Mouse (Mus musculus) limb, embryonic 10.5 days (tissue): Measurements from ENCODE around the gene Myl6. TPM values are rescaled to one million over a fixed set of nuclear protein-coding genes. Genes with fewer than 3 reads are reported as not detected.

Experiments
- DNase-seq: peaks from one replicate; pipeline ENCODE4 v3.0.0-alpha.2; 2017; ENCODE audit warnings: low spot score
- H3K27ac ChIP-seq: fragments of 300-500 bp; sonication (generic); 2 replicates; pipeline ENCODE4 v1.5.1; 2016; ENCODE audit warnings: mild to moderate bottlenecking
- H3K27me3 ChIP-seq: fragments of 300-500 bp; sonication (generic); 2 replicates; pipeline ENCODE4 v1.6.1; 2016; ENCODE audit warnings: low read depth, mild to moderate bottlenecking; ENCODE audit not compliant: poor library complexity, severe bottlenecking
- H3K36me3 ChIP-seq: fragments of 300-500 bp; sonication (generic); 2 replicates; pipeline ENCODE4 v1.6.1; 2016; ENCODE audit warnings: mild to moderate bottlenecking, moderate library complexity
- H3K4me1 ChIP-seq: fragments of 300-500 bp; sonication (generic); 2 replicates; pipeline ENCODE4 v1.6.1; 2016
- H3K4me3 ChIP-seq: fragments of 300-500 bp; sonication (generic); 2 replicates; pipeline ENCODE4 v1.5.1; 2016; ENCODE audit warnings: mild to moderate bottlenecking, moderate library complexity
- H3K9me3 ChIP-seq: fragments of 300-500 bp; sonication (generic); replicated peaks from 2 replicates; pipeline ENCODE4 v1.6.1; 2016; ENCODE audit warnings: mild to moderate bottlenecking
- WGBS: fragments of 180-500 bp; shearing (Covaris S2); methylation state at CpG from one replicate; pipeline ENCODE4 v1.1.7; 2016; 5-methylcytosine and 5-hydroxymethylcytosine counted together
- polyA plus RNA-seq: library from polyadenylated mRNA; unstranded; fragments of >200 nt; fragmentation: Nextera tagmentation; extraction: Ambion mirVana; gene quantifications from 2 replicates; pipeline ENCODE4 v1.2.1, GENCODE M21; 2016

Gene Myl6
- polyA plus RNA-seq, result 685 and 729 TPM in 2 replicates

- Histone ChIP-seq H3K27me3 (peaks cover 7% of the 10 kb centered on the region), H3K27ac (peak within 1 kb of the TSS; percentile 90), H3K9me3 (no peaks in the 10 kb centered on the region), H3K4me1 (peaks cover 49% of the 10 kb centered on the region), H3K36me3 (peaks cover 35% of the 10 kb centered on the region), H3K4me3 (peak within 1 kb of the TSS; percentile 65)
- peak; percentile 98 for DNase-seq
- WGBS, result under 1% methylated on average over 45 of the region's 45 CpGs
Measured at GRCm38 (mm10) chr10:128493695-128494666, at the start of gene Myl6. TSS of gene Myl6 (minus strand) at chr10:128494145.

GRCm38 (mm10) chr10:128543100-128543499 is 49.2 kb upstream of the Myl6 start:
- no peaks in the 10 kb centered on the region for H3K27me3 ChIP-seq
- no peak overlapping the region for H3K4me3 ChIP-seq
- no peak overlapping the region for H3K27ac ChIP-seq
- H3K9me3 ChIP-seq, result no peaks in the 10 kb centered on the region
- H3K4me1 ChIP-seq, result peaks cover 24% of the 10 kb centered on the region
- peaks cover 56% of the 10 kb centered on the region for H3K36me3 ChIP-seq
- no peak for DNase-seq
- WGBS, result 72% methylated on average over 2 of the region's 2 CpGs

GRCm38 (mm10) chr10:128538340-128538870 is 44.5 kb upstream of the Myl6 start:
- no peaks in the 10 kb centered on the region; the same call in 1 of the 2 replicates for H3K4me1 ChIP-seq
- no peak overlapping the region for H3K4me3 ChIP-seq
- peaks cover 25% of the 10 kb centered on the region for H3K36me3 ChIP-seq
- H3K27me3 ChIP-seq, result no peaks in the 10 kb centered on the region
- DNase-seq, result no peak
- H3K27ac ChIP-seq, result no peak overlapping the region
- no peaks in the 10 kb centered on the region for H3K9me3 ChIP-seq
- WGBS, result 84% methylated on average over 1 of the region's 1 CpGs

GRCm38 (mm10) chr10:128536266-128536940 is 42.5 kb upstream of the Myl6 start:
- Histone ChIP-seq H3K9me3 (no peaks in the 10 kb centered on the region), H3K27me3 (no peaks in the 10 kb centered on the region), H3K27ac (peak overlapping the region; percentile 15; the same call in 1 of the 2 replicates), H3K4me1 (no peaks in the 10 kb centered on the region; the same call in 1 of the 2 replicates), H3K4me3 (peak overlapping the region; percentile 6), H3K36me3 (peaks cover 5% of the 10 kb centered on the region)
- peak; percentile 90 for DNase-seq
- WGBS, result 16% methylated on average over 18 of the region's 18 CpGs

- WGBS, result 79% methylated on average over 4 of the region's 4 CpGs
- no peak for DNase-seq
- no peaks in the 10 kb centered on the region; the same call in 1 of the 2 replicates for H3K4me1 ChIP-seq
- H3K36me3 ChIP-seq, result no peaks in the 10 kb centered on the region
- no peaks in the 10 kb centered on the region for H3K27me3 ChIP-seq
- H3K27ac ChIP-seq, result 0 out of 2 replicates have a peak overlapping the region, but pooled peaks have one; percentile 15
- H3K4me3 ChIP-seq, result peak overlapping the region; percentile 6
- H3K9me3 ChIP-seq, result no peaks in the 10 kb centered on the region
Measured at GRCm38 (mm10) chr10:128535624-128536265, 41.8 kb upstream of the Myl6 start.

- no peaks in the 10 kb centered on the region for H3K9me3 ChIP-seq
- H3K4me3 ChIP-seq, result no peak overlapping the region
- H3K4me1 ChIP-seq, result no peaks in the 10 kb centered on the region; the same call in 1 of the 2 replicates
- 84% methylated on average over 2 of the region's 2 CpGs for WGBS
- H3K27ac ChIP-seq, result no peak overlapping the region
- DNase-seq, result no peak
- H3K36me3 ChIP-seq, result no peaks in the 10 kb centered on the region
- H3K27me3 ChIP-seq, result no peaks in the 10 kb centered on the region
Measured at GRCm38 (mm10) chr10:128535206-128535605, 41.3 kb upstream of the Myl6 start.

GRCm38 (mm10) chr10:128526366-128527356 is 32.7 kb upstream of the Myl6 start:
- 32% methylated on average over 28 of the region's 28 CpGs for WGBS
- Histone ChIP-seq H3K27me3 (peaks cover 59% of the 10 kb centered on the region), H3K36me3 (no peaks in the 10 kb centered on the region), H3K27ac (no peak overlapping the region), H3K4me1 (peaks cover 27% of the 10 kb centered on the region), H3K9me3 (no peaks in the 10 kb centered on the region), H3K4me3 (peak overlapping the region; percentile 78)
- no peak for DNase-seq

GRCm38 (mm10) chr10:128525671-128526308 is 31.8 kb upstream of the Myl6 start, which contains the start of gene Esyt1:
TSS of gene Esyt1 (minus strand) at chr10:128525871.
- WGBS, result under 1% methylated on average over 37 of the region's 37 CpGs
- peaks cover 27% of the 10 kb centered on the region for H3K4me1 ChIP-seq
- H3K27me3 ChIP-seq, result peaks cover 68% of the 10 kb centered on the region
- DNase-seq, result peak; percentile 89
- peak within 1 kb of the TSS; percentile 78 for H3K4me3 ChIP-seq
- no peaks in the 10 kb centered on the region for H3K36me3 ChIP-seq
- H3K27ac ChIP-seq, result peak within 1 kb of the TSS; percentile 81
- H3K9me3 ChIP-seq, result no peaks in the 10 kb centered on the region

GRCm38 (mm10) chr10:128524732-128525662 is 31.1 kb upstream of the Myl6 start:
- H3K36me3 ChIP-seq, result no peaks in the 10 kb centered on the region
- peak overlapping the region; percentile 78 for H3K4me3 ChIP-seq
- peak overlapping the region; percentile 81 for H3K27ac ChIP-seq
- peaks cover 76% of the 10 kb centered on the region for H3K27me3 ChIP-seq
- H3K9me3 ChIP-seq, result no peaks in the 10 kb centered on the region
- DNase-seq, result peak; percentile 74
- peaks cover 27% of the 10 kb centered on the region for H3K4me1 ChIP-seq
- under 1% methylated on average over 58 of the region's 58 CpGs for WGBS

- Histone ChIP-seq H3K4me1 (peaks cover 32% of the 10 kb centered on the region), H3K27me3 (peaks cover 84% of the 10 kb centered on the region), H3K36me3 (0 out of 2 replicates have a peak, but pooled peaks cover under 1% of the 10 kb centered on the region), H3K9me3 (no peaks in the 10 kb centered on the region), H3K4me3 (peak overlapping the region; percentile 78), H3K27ac (0 out of 2 replicates have a peak overlapping the region, but pooled peaks have one; percentile 81)
- DNase-seq, result no peak
- WGBS, result 4% methylated on average over 11 of the region's 11 CpGs
Measured at GRCm38 (mm10) chr10:128524111-128524731, 30.3 kb upstream of the Myl6 start.
